In genomic region chr3:122293223-122293953, GRCm38 (mm10) we compare ENCODE assay signal across 8 mouse cellular contexts. TPM values are rescaled to one million over a fixed set of nuclear protein-coding genes. Genes with fewer than 3 reads are reported as not detected.
A peak's percentile ranks its signal among the peaks of the same experiment; 100 is the strongest.
DNase-seq lines count a peak whose midpoint lies in the region; ATAC-seq and TF ChIP-seq lines count a peak whose summit lies in the region.

No protein-coding gene starts in this region.

- no peaks in the 10 kb centered on the region for H3K27me3 ChIP-seq in forebrain, embryonic 15.5 days
- no peaks in the 10 kb centered on the region for H3K27me3 ChIP-seq in intestine, embryonic 14.5 days (replicated peaks; ENCODE audit: control insufficient read depth, insufficient read depth, low read length)
- H3K27me3 ChIP-seq in lung, embryonic 14.5 days (ENCODE audit: insufficient read depth, low read length): no peaks in the 10 kb centered on the region
- no peaks in the 10 kb centered on the region for H3K27me3 ChIP-seq in small intestine, adult 2 months (ENCODE audit: control insufficient read depth, insufficient read depth, low read length)

- DNase-seq in embryo, embryonic 10 days (ENCODE audit: low spot score): peak; percentile 73
- DNase-seq in embryo, embryonic 9.5 days (ENCODE audit: extremely low spot score): no peak
- peak; percentile 47 for DNase-seq in urinary bladder, postnatal 25 days (ENCODE audit: low spot score)
- no peak for DNase-seq in urinary bladder, postnatal 10 days (ENCODE audit: low spot score)
- peak; percentile 86 for DNase-seq in intestine, embryonic 14.5 days (ENCODE audit: low spot score)
- DNase-seq in lung, embryonic 14.5 days: peak; percentile 78

- no peaks in the 10 kb centered on the region for H3K9me3 ChIP-seq in forebrain, embryonic 15.5 days
- no peaks in the 10 kb centered on the region for H3K9me3 ChIP-seq in intestine, embryonic 14.5 days (ENCODE audit: control insufficient read depth, low read length)
- H3K9me3 ChIP-seq in lung, embryonic 14.5 days (ENCODE audit: low read depth, low read length): no peaks in the 10 kb centered on the region

- no peaks in the 10 kb centered on the region for H3K36me3 ChIP-seq in forebrain, embryonic 15.5 days
- H3K36me3 ChIP-seq in intestine, embryonic 14.5 days (ENCODE audit: control insufficient read depth, insufficient read depth, low read length): no peaks in the 10 kb centered on the region
- no peaks in the 10 kb centered on the region for H3K36me3 ChIP-seq in lung, embryonic 14.5 days (ENCODE audit: insufficient read depth)
- no peaks in the 10 kb centered on the region for H3K36me3 ChIP-seq in small intestine, adult 2 months (ENCODE audit: control insufficient read depth, insufficient read depth, low read length)

- under 1% methylated on average over 98 of the region's 105 CpGs for WGBS in forebrain, embryonic 15.5 days
- under 1% methylated on average over 95 of the region's 105 CpGs for WGBS in intestine, embryonic 14.5 days
- under 1% methylated on average over 100 of the region's 105 CpGs for WGBS in lung, embryonic 14.5 days
- under 1% methylated on average over 105 of the region's 105 CpGs for WGBS in small intestine, adult 2 months

- H3K4me2 ChIP-seq in forebrain, embryonic 15.5 days (replicated peaks): peak overlapping the region; percentile 64
- peak overlapping the region; percentile 89 for H3K4me2 ChIP-seq in intestine, embryonic 14.5 days (ENCODE audit: low read length)
- peak overlapping the region; percentile 84 for H3K4me2 ChIP-seq in lung, embryonic 14.5 days

- peak overlapping the region; percentile 86 for H3K4me3 ChIP-seq in forebrain, embryonic 15.5 days
- H3K4me3 ChIP-seq in intestine, embryonic 14.5 days (ENCODE audit: low read depth, low read length): peak overlapping the region; percentile 82
- peak overlapping the region; percentile 92 for H3K4me3 ChIP-seq in lung, embryonic 14.5 days (ENCODE audit: low read depth, low read length)
- peak overlapping the region; percentile 89 for H3K4me3 ChIP-seq in small intestine, adult 2 months (ENCODE audit: low read depth, low read length)

- peak; percentile 65 for ATAC-seq in forebrain, embryonic 15.5 days (replicated peaks)
- ATAC-seq in intestine, embryonic 14.5 days (replicated peaks; ENCODE audit: low FRiP score, low TSS enrichment, low read depth): peak; percentile 83
- ATAC-seq in lung, embryonic 14.5 days (ENCODE audit: insufficient read depth): peak; percentile 86

- no peak; the same call in 1 of the 2 replicates for TF ChIP-seq CTCF in lung, embryonic 14.5 days (IDR thresholded peaks at IDR 0.05; ENCODE audit: low read depth)
- TF ChIP-seq CTCF in small intestine, adult 2 months (IDR thresholded peaks at IDR 0.05; ENCODE audit: extremely low read depth, insufficient read length, insufficient replicate concordance, low read depth, low read length): no peak

- TF ChIP-seq POLR2A in small intestine, adult 2 months (IDR thresholded peaks at IDR 0.05; ENCODE audit: low read depth, low read length): peak; percentile 34; the same call in 1 of the 2 replicates

- peak overlapping the region; percentile 93 for H3K9ac ChIP-seq in forebrain, embryonic 15.5 days (replicated peaks)
- peak overlapping the region; percentile 90 for H3K9ac ChIP-seq in intestine, embryonic 14.5 days (ENCODE audit: low read length)
- peak overlapping the region; percentile 81 for H3K9ac ChIP-seq in lung, embryonic 14.5 days

- H3K4me1 ChIP-seq in forebrain, embryonic 15.5 days: peaks cover 45% of the 10 kb centered on the region
- peaks cover 8% of the 10 kb centered on the region for H3K4me1 ChIP-seq in intestine, embryonic 14.5 days (replicated peaks; ENCODE audit: control insufficient read depth, insufficient read depth, low read length)
- peaks cover 12% of the 10 kb centered on the region for H3K4me1 ChIP-seq in lung, embryonic 14.5 days (ENCODE audit: insufficient read depth)
- H3K4me1 ChIP-seq in small intestine, adult 2 months (ENCODE audit: control insufficient read depth, insufficient read depth, insufficient read length, low read length): peaks cover 15% of the 10 kb centered on the region; the same call in 1 of the 2 replicates

- peak overlapping the region; percentile 98 for H3K27ac ChIP-seq in forebrain, embryonic 15.5 days (replicated peaks)
- H3K27ac ChIP-seq in intestine, embryonic 14.5 days (ENCODE audit: low read depth): peak overlapping the region; percentile 96
- peak overlapping the region; percentile 95 for H3K27ac ChIP-seq in lung, embryonic 14.5 days (ENCODE audit: low read depth)
- H3K27ac ChIP-seq in small intestine, adult 2 months (ENCODE audit: insufficient read depth, low read depth, low read length): peak overlapping the region; percentile 82

RNA-seq across cellular contexts. Expression of gene Bcar3, which starts 0.5 kb away (rescaled TPM):
- polyA plus RNA-seq in forebrain, embryonic 15.5 days (2015; fragmentation: Nextera tagmentation; extraction: Ambion mirVana): 5.0 and 6.1 TPM in 2 replicates
- polyA plus RNA-seq in intestine, embryonic 14.5 days (2014; fragmentation: Nextera tagmentation; extraction: Ambion mirVana): 23.0 and 24.0 TPM in 2 replicates
- polyA plus RNA-seq in lung, embryonic 14.5 days (2014; fragmentation: Nextera tagmentation; extraction: Ambion mirVana): 13.4 and 14.0 TPM in 2 replicates
- polyA plus RNA-seq in small intestine, adult 2 months (2012; rRNA removed): 23.8 and 93.8 TPM in 2 replicates

RNA-seq across cellular contexts. Expression of gene Dnttip2, which starts 19.2 kb away (rescaled TPM):
- 51.9 and 59.9 TPM in 2 replicates for polyA plus RNA-seq in forebrain, embryonic 15.5 days (2015; fragmentation: Nextera tagmentation; extraction: Ambion mirVana)
- polyA plus RNA-seq in intestine, embryonic 14.5 days (2014; fragmentation: Nextera tagmentation; extraction: Ambion mirVana): 78.5 and 83.0 TPM in 2 replicates
- 77.8 and 80.2 TPM in 2 replicates for polyA plus RNA-seq in lung, embryonic 14.5 days (2014; fragmentation: Nextera tagmentation; extraction: Ambion mirVana)
- polyA plus RNA-seq in small intestine, adult 2 months (2012; rRNA removed): 1.2 and 2.7 TPM in 2 replicates

RNA-seq across cellular contexts. Expression of gene Gclm, which starts 48.0 kb away (rescaled TPM):
- 52.6 and 57.4 TPM in 2 replicates for polyA plus RNA-seq in forebrain, embryonic 15.5 days (2015; fragmentation: Nextera tagmentation; extraction: Ambion mirVana)
- 43.7 and 61.5 TPM in 2 replicates for polyA plus RNA-seq in intestine, embryonic 14.5 days (2014; fragmentation: Nextera tagmentation; extraction: Ambion mirVana)
- 76.3 and 78.6 TPM in 2 replicates for polyA plus RNA-seq in lung, embryonic 14.5 days (2014; fragmentation: Nextera tagmentation; extraction: Ambion mirVana)
- 155 and 443 TPM in 2 replicates for polyA plus RNA-seq in small intestine, adult 2 months (2012; rRNA removed)

Comparison
In these comparisons a context has a peak if more than half of its experiments do, and no peak if none do; other contexts are left out.
1. DNase-seq: peak in embryo, embryonic 10 days (single experiment), urinary bladder, postnatal 25 days (single experiment), intestine, embryonic 14.5 days (single experiment) and lung, embryonic 14.5 days (single experiment); none in embryo, embryonic 9.5 days (single experiment) and urinary bladder, postnatal 10 days (single experiment).
2. RNA of gene Dnttip2, which starts 19.2 kb away (polyA plus RNA-seq): 78.5 to 83.0 TPM in intestine, embryonic 14.5 days, 77.8 to 80.2 TPM in lung, embryonic 14.5 days and 51.9 to 59.9 TPM in forebrain, embryonic 15.5 days; 1.2 to 2.7 TPM in small intestine, adult 2 months; every median in the first group is over 10 times any median in the second.
3. Peak in every context shown above with its lines, with median percentiles within 50 percentile points of each other: ATAC-seq, H3K27ac ChIP-seq, H3K4me2 ChIP-seq, H3K4me3 ChIP-seq and H3K9ac ChIP-seq.